Mouse (Mus musculus): ENCODE results near the gene Cdk4.

Cdk4 gene

GRCm38 (mm10) chr10:127075651-127076050, 12.3 kb downstream of the Cdk4 start:
- DNase-seq: no peak

- no peak for DNase-seq
These were observed 12.7 kb downstream of the Cdk4 start for GRCm38 (mm10) chr10:127076082-127076481.

- DNase-seq: peak; percentile 50
These were observed 14.2 kb downstream of the Cdk4 start for GRCm38 (mm10) chr10:127077515-127077914.

DNA sequence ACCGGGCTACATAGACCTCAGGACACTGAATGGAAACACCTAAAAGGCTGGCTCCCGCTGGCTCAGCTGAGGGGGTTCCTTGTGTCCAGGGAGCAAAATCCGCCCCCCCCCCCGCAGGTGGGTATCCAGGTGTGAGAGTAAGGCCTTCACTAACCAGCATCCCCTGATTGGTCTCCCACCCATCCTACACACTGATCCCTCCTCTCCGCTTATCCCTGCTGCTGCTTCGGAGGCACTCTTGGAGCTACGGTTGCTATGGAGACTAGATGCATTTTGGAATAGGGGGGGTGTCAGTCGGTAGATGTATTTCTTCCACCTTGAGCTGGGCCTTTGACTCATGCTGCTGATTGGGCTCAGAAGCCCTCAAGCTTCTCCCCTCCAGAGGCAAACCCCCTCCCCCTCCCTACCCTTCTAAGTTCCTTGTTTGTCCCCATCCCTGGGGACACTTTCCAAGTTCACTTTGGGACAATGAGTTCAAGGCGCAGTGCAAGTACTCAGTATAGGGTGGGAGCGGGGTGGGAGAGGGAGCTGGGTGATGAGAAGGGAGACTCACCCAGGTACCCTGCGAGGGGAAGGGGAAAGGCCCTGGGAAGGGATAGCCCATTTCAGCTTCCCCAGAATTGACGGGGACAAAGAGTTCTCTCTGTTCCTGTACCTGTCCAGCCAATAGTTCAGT, 14.8 kb downstream of the Cdk4 start:
- DNase-seq: peak; percentile 61

- DNase-seq: peak; percentile 60
These were observed 15.6 kb downstream of the Cdk4 start for GRCm38 (mm10) chr10:127078677-127079575.

DNA sequence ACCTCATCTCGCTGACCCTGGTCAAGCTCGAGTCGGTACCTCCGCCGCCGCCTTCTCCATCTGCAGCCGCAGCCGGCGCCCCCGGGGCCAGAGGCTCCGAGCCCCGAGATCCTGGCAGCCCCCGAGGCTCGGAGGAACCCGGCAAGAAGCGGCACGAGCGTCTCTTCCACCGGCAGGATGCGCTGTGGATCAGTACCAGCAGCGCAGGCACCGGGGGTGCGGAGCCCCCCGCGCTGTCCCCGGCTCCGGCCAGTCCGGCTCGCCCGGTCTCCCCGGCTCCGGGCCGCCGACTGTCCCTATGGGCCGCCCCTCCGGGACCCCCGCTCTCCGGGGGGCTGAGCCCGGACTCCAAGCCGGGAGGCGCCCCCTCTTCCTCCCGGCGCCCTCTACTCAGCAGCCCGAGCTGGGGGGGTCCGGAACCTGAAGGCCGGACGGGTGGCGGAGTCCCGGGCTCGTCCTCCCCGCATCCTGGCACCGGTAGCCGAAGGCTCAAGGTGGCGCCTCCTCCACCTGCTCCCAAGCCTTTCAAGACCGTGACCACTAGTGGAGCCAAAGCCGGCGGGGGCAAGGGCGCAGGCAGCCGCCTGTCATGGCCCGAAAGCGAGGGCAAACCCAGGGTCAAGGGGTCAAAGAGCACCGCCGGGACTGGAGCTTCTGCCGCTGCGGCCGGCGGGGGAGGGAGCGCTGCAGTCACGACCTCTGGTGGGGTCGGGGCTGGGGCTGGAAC, 16.5 kb downstream of the Cdk4 start:
- peak; percentile 54 for DNase-seq

DNA sequence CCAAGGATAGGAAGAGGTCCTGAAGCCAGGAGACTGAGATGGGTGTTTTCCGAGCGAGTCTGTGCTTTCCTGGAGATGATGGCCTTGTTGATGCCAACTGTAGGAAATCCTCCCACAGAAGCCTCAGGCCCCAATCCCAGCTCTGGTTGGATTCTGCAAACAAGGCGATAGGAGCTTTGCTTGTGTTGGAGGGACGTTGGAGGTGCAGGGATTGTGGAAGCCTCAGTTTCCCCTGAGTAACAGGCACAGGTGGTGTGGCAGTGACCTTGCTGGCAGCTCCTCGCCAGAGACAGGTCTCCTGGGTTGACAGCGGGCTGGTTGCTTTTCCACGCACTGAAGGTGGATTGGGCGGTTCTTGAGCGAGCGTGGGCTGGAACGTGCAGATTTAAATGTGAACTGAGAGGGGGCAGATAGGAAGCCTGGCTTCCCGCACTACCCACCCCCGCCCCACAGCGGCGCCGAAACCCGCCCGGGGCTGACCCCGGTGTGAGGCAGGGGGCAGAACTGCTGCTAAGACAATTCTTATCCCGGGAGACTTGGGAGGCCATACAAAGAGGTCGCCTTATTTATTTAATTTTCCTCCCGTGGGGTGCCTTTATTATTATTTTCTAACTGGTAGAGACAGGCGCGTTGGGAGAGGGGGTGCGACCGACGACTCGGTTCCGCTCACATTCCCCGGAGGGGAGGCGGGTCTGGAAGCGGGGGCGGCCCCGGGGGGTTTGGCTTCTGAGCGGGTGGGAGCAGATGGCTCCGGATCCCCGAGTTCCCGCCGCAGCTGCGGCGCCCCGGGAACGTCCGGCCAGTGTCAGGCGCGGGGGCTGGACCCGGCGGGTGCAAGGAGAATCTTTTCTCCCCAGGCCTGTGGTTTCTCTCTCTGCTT, 17.8 kb downstream of the Cdk4 start:
- DNase-seq: peak; percentile 70

- DNase-seq: no peak
These were observed 18.8 kb downstream of the Cdk4 start for GRCm38 (mm10) chr10:127081996-127082620.

DNA sequence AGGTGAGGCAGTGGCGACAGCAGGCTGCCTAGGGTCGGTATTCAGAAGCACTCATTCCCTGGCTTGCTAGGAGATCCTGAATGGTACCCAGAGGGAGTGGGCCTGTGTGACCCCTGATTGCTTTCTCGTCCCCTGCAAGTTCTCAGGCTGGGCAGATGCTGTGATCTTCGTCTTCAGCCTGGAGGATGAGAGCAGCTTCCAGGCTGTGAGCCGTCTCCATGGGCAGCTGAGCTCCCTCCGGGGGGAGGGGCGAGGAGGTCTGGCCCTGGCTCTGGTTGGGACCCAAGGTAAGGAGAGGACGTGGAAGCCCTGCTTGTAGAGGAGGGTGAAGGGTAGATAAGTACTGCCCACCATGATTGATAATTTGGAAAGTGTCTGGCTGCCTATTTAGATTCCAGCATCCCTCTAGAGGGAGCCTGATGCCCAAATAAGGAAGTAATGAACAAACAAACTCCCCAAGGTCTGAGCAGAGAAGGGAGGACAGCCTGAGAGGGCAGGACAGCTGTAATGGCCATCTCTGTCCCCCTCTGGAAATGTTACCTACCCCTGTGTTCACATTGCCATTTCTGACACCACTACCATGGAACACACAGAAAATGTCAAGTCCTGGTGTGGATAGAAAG, 20.1 kb downstream of the Cdk4 start:
- DNase-seq: no peak

- no peak for DNase-seq
These were observed 20.6 kb downstream of the Cdk4 start for GRCm38 (mm10) chr10:127083915-127084306.

DNA sequence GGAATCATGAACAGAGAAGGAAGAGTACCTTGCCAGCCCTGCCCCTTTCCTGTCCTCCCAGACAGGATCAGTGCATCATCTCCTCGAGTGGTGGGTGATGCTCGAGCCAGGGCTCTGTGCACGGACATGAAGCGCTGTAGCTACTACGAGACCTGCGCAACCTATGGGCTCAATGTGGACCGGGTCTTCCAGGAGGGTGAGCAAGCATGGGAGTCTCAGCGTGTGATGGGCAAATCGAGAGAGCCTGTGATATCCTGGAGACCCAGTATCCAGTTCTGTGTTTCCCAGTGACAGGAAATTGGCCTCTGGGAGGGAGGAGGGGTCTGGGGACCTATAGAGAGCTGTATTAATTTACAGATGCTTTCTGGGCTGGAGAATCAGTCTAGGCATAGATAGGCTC, 21.7 kb downstream of the Cdk4 start:
- no peak for DNase-seq

- no peak for DNase-seq
These were observed 22.3 kb downstream of the Cdk4 start for GRCm38 (mm10) chr10:127085633-127086032.

GRCm38 (mm10) chr10:127090560-127091411, 27.5 kb downstream of the Cdk4 start:
- DNase-seq: peak; percentile 55

DNA sequence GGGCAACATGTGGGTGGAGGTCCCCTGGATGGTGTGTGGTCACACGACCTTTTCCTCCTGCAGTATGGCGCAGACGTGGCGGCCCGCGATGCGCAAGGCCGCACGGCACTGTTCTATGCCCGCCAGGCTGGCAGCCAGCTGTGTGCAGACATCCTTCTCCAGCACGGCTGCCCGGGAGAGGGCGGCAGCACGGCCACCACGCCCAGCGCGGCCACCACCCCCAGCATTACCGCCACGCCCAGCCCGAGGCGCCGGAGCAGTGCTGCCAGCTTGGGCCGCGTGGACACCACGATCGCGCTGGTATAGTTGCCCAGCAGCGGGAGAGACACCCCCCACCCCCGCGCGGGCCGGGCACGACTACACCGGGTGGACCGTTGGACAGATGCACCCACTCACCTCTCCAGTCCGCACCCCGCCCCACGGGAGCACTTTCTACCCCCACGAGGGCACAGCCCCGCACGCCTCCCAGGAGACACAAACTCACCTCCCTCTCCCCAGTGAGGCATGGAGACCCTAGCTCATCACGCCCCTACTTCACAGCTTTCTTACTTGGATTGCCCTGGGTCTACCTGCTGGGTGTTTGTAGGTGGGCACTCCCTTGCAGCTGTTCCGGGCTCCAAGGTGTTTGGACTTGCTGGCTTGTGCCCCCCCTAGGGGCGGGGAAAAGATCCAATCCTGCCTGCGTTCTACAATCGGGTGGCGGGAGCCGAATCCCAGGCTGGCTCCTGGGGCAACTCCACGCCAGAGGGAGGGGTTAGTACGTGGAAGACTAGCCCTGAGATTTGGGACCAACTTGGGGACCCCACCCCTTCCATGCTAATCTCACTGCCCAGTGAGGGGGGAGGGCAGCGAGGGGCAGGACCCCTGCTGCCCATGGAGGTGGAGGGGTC, 28.4 kb downstream of the Cdk4 start:
- DNase-seq: peak; percentile 60

- no peak for DNase-seq
These were observed 29.4 kb downstream of the Cdk4 start for GRCm38 (mm10) chr10:127092742-127093141.

- no peak for DNase-seq
These were observed 31.1 kb downstream of the Cdk4 start for GRCm38 (mm10) chr10:127094382-127094802.

GRCm38 (mm10) chr10:127098514-127098913, 35.2 kb downstream of the Cdk4 start:
- no peak for DNase-seq

DNA sequence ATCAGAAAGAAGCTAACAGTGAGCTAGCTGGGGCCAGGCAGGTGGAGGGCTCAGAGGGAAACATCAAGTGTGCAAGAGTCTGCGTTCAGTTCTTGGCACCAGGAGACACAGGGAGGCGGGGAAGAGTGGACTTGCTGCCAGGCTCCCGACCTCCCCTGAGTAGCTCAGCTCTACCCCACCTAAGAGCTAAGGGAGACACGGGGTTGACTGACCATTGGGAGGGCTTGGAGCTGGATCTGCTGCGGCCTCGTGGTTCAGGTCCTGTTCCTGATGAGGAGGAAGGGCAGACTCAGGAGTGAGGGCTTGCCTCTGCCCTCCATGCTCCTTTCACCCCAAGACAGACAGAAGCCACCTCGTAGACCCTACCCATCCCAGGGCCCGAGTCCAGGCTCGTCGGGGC, 35.9 kb downstream of the Cdk4 start:
- no peak for DNase-seq

DNA sequence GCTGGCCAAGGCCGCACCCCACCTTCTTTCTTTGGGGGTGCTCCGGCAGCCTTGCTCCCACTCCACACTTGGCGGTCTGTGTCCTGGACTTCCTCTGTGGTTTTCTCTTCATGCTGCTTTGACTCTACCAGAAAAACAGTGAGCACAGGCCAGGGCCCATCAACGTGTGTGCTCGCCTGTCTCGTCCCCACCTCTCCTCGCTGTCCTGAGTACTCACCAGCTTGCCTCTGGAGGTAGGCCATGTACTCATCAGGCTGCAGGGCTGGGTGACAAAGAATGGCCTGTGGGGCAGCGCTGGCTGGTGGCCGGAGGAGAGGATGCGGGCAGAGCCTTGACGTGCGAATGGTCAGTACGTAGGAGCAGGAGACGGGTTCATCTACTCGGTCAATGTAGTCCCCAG, 36.5 kb downstream of the Cdk4 start:
- no peak for DNase-seq
